Mouse (Mus musculus) megakaryocyte, embryonic 14.5 days (primary cell): ENCODE measurements around the gene Mgat4c.

Experiments
- FLI1 ChIP-seq: IDR thresholded peaks from 2 replicates; pipeline ENCODE4 v1.6.1; 2012; ENCODE audit warnings: low read length, inconsistent platforms, mixed read lengths
- GATA1 ChIP-seq: IDR thresholded peaks from 3 replicates; pipeline ENCODE4 v1.6.1; 2012; ENCODE audit warnings: mixed read lengths, low read length, inconsistent platforms, borderline replicate concordance

DNA sequence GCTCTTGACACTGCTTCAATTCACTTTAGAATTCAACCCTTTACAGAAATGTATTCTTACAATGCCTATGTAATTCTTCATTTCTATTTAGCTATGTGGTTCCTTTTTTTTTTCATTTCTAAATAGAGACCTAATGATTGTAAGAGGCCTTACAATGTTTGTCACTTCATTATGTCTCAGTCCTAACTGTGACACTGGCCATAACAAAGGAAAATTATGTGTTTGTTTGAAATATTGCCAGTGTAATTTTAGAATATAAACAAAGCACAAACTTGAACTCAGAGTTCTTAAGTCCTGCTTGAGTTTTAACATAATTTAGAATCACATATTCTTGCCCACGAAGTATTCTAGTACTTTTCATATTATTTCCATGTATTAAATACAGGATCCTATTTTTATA lies 510.4 kb downstream of the Mgat4c start:
- no peak for TF ChIP-seq GATA1
- TF ChIP-seq FLI1 = no peak
